Mouse (Mus musculus): ENCODE measurements at regions not wholly inside any gene's neighbourhood (a gene's known extent, or its start where the extent isn't known, plus 50 kb on each side); places are given as distances from the start of the nearest gene placed in this dataset.
"Not testable (repeated sequence)": the region's sequence is repeated elsewhere in the genome, so short reads cannot be mapped to it uniquely, and the experiment has no call there.

DNA sequence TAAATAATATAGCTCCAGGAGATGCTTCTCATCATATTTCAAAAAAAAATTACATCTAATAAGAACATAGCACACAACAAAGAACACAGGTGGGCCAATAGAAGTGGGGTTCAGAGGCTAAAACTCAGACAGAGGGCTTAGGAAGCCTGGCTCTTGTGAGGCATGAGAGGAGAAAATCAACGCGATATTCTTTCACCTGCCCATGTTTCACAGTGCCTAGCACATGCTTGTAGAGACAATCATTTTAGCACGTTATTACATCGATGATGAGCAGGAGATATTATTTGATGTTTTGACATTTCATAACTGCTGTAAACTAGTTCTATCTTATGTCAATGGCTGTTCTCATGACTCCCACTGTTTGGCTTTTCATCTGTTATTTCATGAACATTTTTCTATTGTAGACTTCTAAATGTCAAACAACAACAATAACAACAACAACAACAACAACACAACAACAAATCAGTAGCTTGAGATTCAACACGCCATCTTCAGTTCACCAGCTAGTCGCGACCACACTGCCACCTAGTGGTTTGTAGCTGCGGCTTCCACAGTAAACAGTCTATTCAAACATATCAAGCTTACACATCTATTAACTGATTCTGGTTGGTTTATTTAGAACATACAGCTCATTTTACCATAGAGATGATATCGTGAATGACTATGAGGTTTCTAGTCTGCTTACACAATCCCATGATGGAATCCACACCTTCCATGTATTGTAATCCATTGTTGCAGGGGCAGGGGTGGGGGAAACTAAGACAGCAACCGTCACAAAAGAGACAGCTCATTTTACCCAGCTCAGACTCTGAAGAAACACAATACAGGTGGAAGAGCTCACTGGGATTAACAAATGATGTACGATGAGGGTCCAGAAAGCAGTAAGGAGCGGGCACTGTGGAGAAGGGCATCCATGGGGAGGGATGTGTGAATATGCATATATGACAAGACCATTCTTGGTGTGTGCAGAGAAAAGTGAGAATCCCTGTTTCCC, 60.5 kb upstream of the Tmem200a start:
- H3K4me3 ChIP-seq (ENCODE audit: low read depth, low read length): no peak overlapping the region
- TF ChIP-seq EP300 (IDR thresholded peaks at IDR 0.05; ENCODE audit: low read depth) (no peak), CTCF (IDR thresholded peaks at IDR 0.05; ENCODE audit: low read depth) (peak; percentile 85)
- H3K27ac ChIP-seq (ENCODE audit: low read depth): no peak overlapping the region
- H3K4me1 ChIP-seq (ENCODE audit: control insufficient read depth, insufficient read depth): no peaks in the 10 kb centered on the region
- 28% methylated on average over 12 of the region's 12 CpGs for WGBS
- H3K9me3 ChIP-seq (replicated peaks; ENCODE audit: control insufficient read depth, low read length): no peaks in the 10 kb centered on the region
- H3K36me3 ChIP-seq (replicated peaks; ENCODE audit: control insufficient read depth, insufficient read depth, low read length): no peaks in the 10 kb centered on the region
- H3K9ac ChIP-seq (replicated peaks; ENCODE audit: low read depth, low read length): no peak overlapping the region
- no peak overlapping the region for H3K4me2 ChIP-seq (ENCODE audit: low read depth, low read length)
- no peak for ATAC-seq (ENCODE audit: insufficient read depth, low read depth)
- no peaks in the 10 kb centered on the region for H3K27me3 ChIP-seq (ENCODE audit: control insufficient read depth, insufficient read depth, low read length)
- DNase-seq (ENCODE audit: low spot score): peak; percentile 41

DNA sequence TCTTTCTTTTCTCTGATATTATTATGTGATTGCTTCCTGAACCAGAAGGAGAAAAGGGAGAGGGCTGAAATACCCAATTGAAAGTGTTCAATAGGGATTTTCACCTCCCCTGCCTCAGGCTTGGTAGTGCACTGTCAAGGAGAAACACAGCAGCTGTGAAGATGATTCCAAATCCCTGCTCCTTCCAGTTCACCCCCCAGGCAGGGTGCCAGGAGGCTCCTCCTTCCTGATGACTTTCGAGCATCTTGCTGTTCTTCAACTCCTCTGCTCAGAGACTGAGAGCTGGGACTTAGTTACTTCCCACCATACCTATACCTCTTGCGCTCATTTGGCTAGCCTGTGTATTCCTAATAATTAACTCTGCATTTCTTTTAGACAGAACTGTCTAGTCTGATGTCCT, 73.7 kb upstream of the Tmem200a start:
- 64% methylated on average over 2 of the region's 2 CpGs for WGBS

GRCm38 (mm10) chr10:26158786-26159185, 70.7 kb upstream of the Samd3 start:
- Histone ChIP-seq H3K4me2 (ENCODE audit: low read depth, low read length) (no peak overlapping the region), H3K4me3 (ENCODE audit: low read depth, low read length) (no peak overlapping the region), H3K27me3 (ENCODE audit: control insufficient read depth, insufficient read depth, low read length) (no peaks in the 10 kb centered on the region), H3K9ac (replicated peaks; ENCODE audit: low read depth, low read length) (no peak overlapping the region), H3K27ac (ENCODE audit: low read depth) (no peak overlapping the region), H3K36me3 (replicated peaks; ENCODE audit: control insufficient read depth, insufficient read depth, low read length) (no peaks in the 10 kb centered on the region), H3K9me3 (replicated peaks; ENCODE audit: control insufficient read depth, low read length) (no peaks in the 10 kb centered on the region), H3K4me1 (ENCODE audit: control insufficient read depth, insufficient read depth) (no peaks in the 10 kb centered on the region)
- no peak for TF ChIP-seq CTCF (IDR thresholded peaks at IDR 0.05; ENCODE audit: low read depth)
- TF ChIP-seq EP300 (IDR thresholded peaks at IDR 0.05; ENCODE audit: low read depth): no peak
- WGBS: 70% methylated on average over 3 of the region's 3 CpGs
- ATAC-seq (ENCODE audit: insufficient read depth, low read depth) (no peak), DNase-seq (ENCODE audit: low spot score) (no peak)

More for the DNA sequence above, 73.7 kb upstream of the Tmem200a start:
- H3K4me2 ChIP-seq (ENCODE audit: low read depth, low read length): no peak overlapping the region
- H3K9me3 ChIP-seq (replicated peaks; ENCODE audit: control insufficient read depth, low read length): no peaks in the 10 kb centered on the region
- H3K27ac ChIP-seq (ENCODE audit: low read depth): no peak overlapping the region
- TF ChIP-seq CTCF (IDR thresholded peaks at IDR 0.05; ENCODE audit: low read depth) (no peak), EP300 (IDR thresholded peaks at IDR 0.05; ENCODE audit: low read depth) (no peak)
- DNase-seq (ENCODE audit: low spot score) (no peak), ATAC-seq (ENCODE audit: insufficient read depth, low read depth) (no peak)
- H3K4me1 ChIP-seq (ENCODE audit: control insufficient read depth, insufficient read depth): no peaks in the 10 kb centered on the region
- no peaks in the 10 kb centered on the region for H3K27me3 ChIP-seq (ENCODE audit: control insufficient read depth, insufficient read depth, low read length)
- H3K9ac ChIP-seq (replicated peaks; ENCODE audit: low read depth, low read length): no peak overlapping the region
- no peaks in the 10 kb centered on the region for H3K36me3 ChIP-seq (replicated peaks; ENCODE audit: control insufficient read depth, insufficient read depth, low read length)
- no peak overlapping the region for H3K4me3 ChIP-seq (ENCODE audit: low read depth, low read length)

GRCm38 (mm10) chr10:26161139-26161538, 68.4 kb upstream of the Samd3 start:
- not testable (repeated sequence) for H3K9ac ChIP-seq (replicated peaks; ENCODE audit: low read depth, low read length); H3K4me3 ChIP-seq (ENCODE audit: low read depth, low read length); H3K27me3 ChIP-seq (ENCODE audit: control insufficient read depth, insufficient read depth, low read length); DNase-seq (ENCODE audit: low spot score); H3K9me3 ChIP-seq (replicated peaks; ENCODE audit: control insufficient read depth, low read length); ATAC-seq (ENCODE audit: insufficient read depth, low read depth); H3K36me3 ChIP-seq (replicated peaks; ENCODE audit: control insufficient read depth, insufficient read depth, low read length); H3K27ac ChIP-seq (ENCODE audit: low read depth); H3K4me2 ChIP-seq (ENCODE audit: low read depth, low read length); H3K4me1 ChIP-seq (ENCODE audit: control insufficient read depth, insufficient read depth)

GRCm38 (mm10) chr10:26164531-26164930, 65.0 kb upstream of the Samd3 start:
- H3K4me1 ChIP-seq (ENCODE audit: control insufficient read depth, insufficient read depth): no peaks in the 10 kb centered on the region
- H3K9ac ChIP-seq (replicated peaks; ENCODE audit: low read depth, low read length): no peak overlapping the region
- H3K9me3 ChIP-seq (replicated peaks; ENCODE audit: control insufficient read depth, low read length): no peaks in the 10 kb centered on the region
- H3K36me3 ChIP-seq (replicated peaks; ENCODE audit: control insufficient read depth, insufficient read depth, low read length): no peaks in the 10 kb centered on the region
- DNase-seq (ENCODE audit: low spot score) (no peak), ATAC-seq (ENCODE audit: insufficient read depth, low read depth) (no peak)
- TF ChIP-seq CTCF (IDR thresholded peaks at IDR 0.05; ENCODE audit: low read depth) (no peak), EP300 (IDR thresholded peaks at IDR 0.05; ENCODE audit: low read depth) (no peak)
- H3K4me2 ChIP-seq (ENCODE audit: low read depth, low read length): no peak overlapping the region
- H3K27ac ChIP-seq (ENCODE audit: low read depth): no peak overlapping the region
- WGBS: 69% methylated on average over 2 of the region's 2 CpGs
- no peaks in the 10 kb centered on the region for H3K27me3 ChIP-seq (ENCODE audit: control insufficient read depth, insufficient read depth, low read length)
- H3K4me3 ChIP-seq (ENCODE audit: low read depth, low read length): no peak overlapping the region

GRCm38 (mm10) chr10:26177591-26177990, 51.9 kb upstream of the Samd3 start:
- 61% methylated on average over 1 of the region's 1 CpGs for WGBS
- H3K27me3 ChIP-seq (ENCODE audit: control insufficient read depth, insufficient read depth, low read length): no peaks in the 10 kb centered on the region
- no peak for DNase-seq (ENCODE audit: low spot score)
- H3K36me3 ChIP-seq (replicated peaks; ENCODE audit: control insufficient read depth, insufficient read depth, low read length): no peaks in the 10 kb centered on the region
- no peak overlapping the region for H3K4me2 ChIP-seq (ENCODE audit: low read depth, low read length)
- no peaks in the 10 kb centered on the region for H3K4me1 ChIP-seq (ENCODE audit: control insufficient read depth, insufficient read depth)
- no peak for ATAC-seq (ENCODE audit: insufficient read depth, low read depth)
- no peak for TF ChIP-seq EP300 (IDR thresholded peaks at IDR 0.05; ENCODE audit: low read depth)
- TF ChIP-seq CTCF (IDR thresholded peaks at IDR 0.05; ENCODE audit: low read depth): no peak
- H3K9ac ChIP-seq (replicated peaks; ENCODE audit: low read depth, low read length): no peak overlapping the region
- H3K27ac ChIP-seq (ENCODE audit: low read depth): no peak overlapping the region
- no peaks in the 10 kb centered on the region for H3K9me3 ChIP-seq (replicated peaks; ENCODE audit: control insufficient read depth, low read length)
- no peak overlapping the region for H3K4me3 ChIP-seq (ENCODE audit: low read depth, low read length)
